Mouse (Mus musculus): ENCODE results near the gene Clstn1. TPM values are rescaled to one million over a fixed set of nuclear protein-coding genes. Genes with fewer than 3 reads are reported as not detected.

Gene Clstn1
- total and polyA plus RNA-seq, 3 experiments: 6.1 to 26.6 TPM; not detected in 1

DNA sequence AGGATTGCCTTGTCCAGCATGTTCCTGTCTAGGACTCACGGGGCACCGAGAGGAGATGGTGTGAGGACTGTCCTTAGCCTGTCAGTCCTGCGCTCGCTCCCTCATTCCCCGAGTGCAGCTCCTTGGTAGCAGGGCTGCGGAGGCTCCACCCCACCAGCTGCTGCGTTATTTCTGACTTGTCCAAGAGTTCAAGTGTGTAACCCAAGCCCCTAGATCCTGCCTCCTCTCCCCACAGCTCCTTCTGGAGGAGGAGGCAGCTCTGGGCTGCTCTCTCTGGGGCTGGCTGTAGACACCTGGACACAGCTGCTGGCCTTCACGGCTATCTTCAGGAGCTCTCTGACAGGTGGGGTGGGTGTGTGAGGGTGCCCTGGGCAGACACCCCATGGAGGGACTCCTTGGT lies 41.4 kb upstream of the Clstn1 start:
- Histone ChIP-seq H3K4me3 (ENCODE audit: control insufficient read depth in 1 of 2, insufficient read depth in 1 of 2, low read depth in 2 of 2, low read length in 2 of 2) (no peak overlapping the region), H3K9me3 (replicated peaks; ENCODE audit: insufficient read depth, low read length) (no peaks in the 10 kb centered on the region), H3K27ac (ENCODE audit: control insufficient read depth, low read depth, low read length) (no peak overlapping the region), H3K9ac (ENCODE audit: control insufficient read depth, low read depth, low read length, poor library complexity, severe bottlenecking) (no peak overlapping the region), H3K27me3 (ENCODE audit: control insufficient read depth in 1 of 2, insufficient read depth in 2 of 2, low read length in 2 of 2) (no peaks in the 10 kb centered on the region), H3K36me3 (ENCODE audit: control insufficient read depth in 1 of 2, insufficient read depth in 2 of 2, low read length in 2 of 2) (no peaks in the 10 kb centered on the region), H3K79me2 (ENCODE audit: control insufficient read depth, insufficient read depth, low read length, poor library complexity) (no peaks in the 10 kb centered on the region), H3K4me1 (ENCODE audit: control insufficient read depth in 1 of 2, insufficient read depth in 2 of 2, low read length in 2 of 2) (no peaks in the 10 kb centered on the region)
- no peak for TF ChIP-seq TCF12 (IDR thresholded peaks at IDR 0.05; ENCODE audit: low read depth, low read length)
- TF ChIP-seq RAD21 (IDR thresholded peaks at IDR 0.05; ENCODE audit: low read depth, low read length): no peak
- no peak for TF ChIP-seq ZKSCAN1 (IDR thresholded peaks at IDR 0.05; ENCODE audit: low read depth, low read length)
- no peak for TF ChIP-seq USF1 (IDR thresholded peaks at IDR 0.05; ENCODE audit: low read depth, low read length)
- TF ChIP-seq ZC3H11A (IDR thresholded peaks at IDR 0.05; ENCODE audit: low read depth, low read length): no peak
- TF ChIP-seq POLR2A (IDR thresholded peaks at IDR 0.05; ENCODE audit: control insufficient read depth in 1 of 2, insufficient read depth in 1 of 2, low read depth in 1 of 2, low read length in 2 of 2, poor library complexity in 1 of 2): no peak
- no peak for TF ChIP-seq CHD2 (IDR thresholded peaks at IDR 0.05; ENCODE audit: low read length)
- no peak for TF ChIP-seq GABPA (IDR thresholded peaks at IDR 0.05; ENCODE audit: low read depth, low read length)
- TF ChIP-seq MAX (IDR thresholded peaks at IDR 0.05; ENCODE audit: low read length): no peak
- no peak for DNase-seq (ENCODE audit: low read depth, low spot score)

DNA sequence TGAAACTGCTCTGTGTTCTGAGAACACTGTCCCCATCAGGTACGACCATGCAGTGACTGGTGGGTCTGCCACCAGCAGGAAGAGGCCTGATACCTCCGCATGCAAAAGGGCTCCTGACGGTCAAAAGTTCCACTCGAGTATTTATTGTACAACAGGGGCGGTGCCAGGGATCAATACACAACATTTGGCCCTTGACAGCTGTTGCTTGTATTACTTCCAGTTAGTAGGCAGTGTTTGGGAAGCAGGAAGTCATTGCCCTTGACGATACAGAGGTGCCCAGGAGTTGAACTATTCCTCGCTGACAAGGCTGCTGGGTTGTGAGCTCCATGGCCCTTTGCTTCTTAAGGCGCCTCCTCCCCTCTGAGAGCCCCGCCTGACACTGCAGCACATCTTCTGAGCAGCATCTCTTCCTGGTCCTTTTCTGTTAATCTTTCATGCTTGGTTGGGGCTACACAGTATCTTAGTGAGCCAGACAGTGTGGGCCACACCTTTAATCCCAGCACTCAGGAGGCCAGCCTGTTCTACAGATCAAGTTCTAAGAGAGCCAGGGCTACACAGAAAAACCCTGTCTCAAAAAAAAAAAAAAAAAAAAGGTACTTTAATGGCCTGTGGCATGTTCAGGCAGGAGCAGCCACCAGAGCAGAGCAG lies 39.3 kb upstream of the Clstn1 start:
- H3K79me2 ChIP-seq (ENCODE audit: control insufficient read depth, insufficient read depth, low read length, poor library complexity): no peaks in the 10 kb centered on the region
- no peak overlapping the region for H3K27ac ChIP-seq (ENCODE audit: control insufficient read depth, low read depth, low read length)
- DNase-seq (ENCODE audit: low read depth, low spot score): no peak
- no peaks in the 10 kb centered on the region for H3K36me3 ChIP-seq (ENCODE audit: control insufficient read depth in 1 of 2, insufficient read depth in 2 of 2, low read length in 2 of 2)
- TF ChIP-seq ZNF384 (IDR thresholded peaks at IDR 0.05; ENCODE audit: low read depth, low read length) (no peak), TAL1 (IDR thresholded peaks at IDR 0.05; ENCODE audit: low read length) (no peak), UBTF (IDR thresholded peaks at IDR 0.05; ENCODE audit: borderline replicate concordance, insufficient read depth, low read depth, low read length) (no peak), MAFK (IDR thresholded peaks at IDR 0.05; ENCODE audit: borderline replicate concordance, low read depth, low read length) (no peak), NRF1 (IDR thresholded peaks at IDR 0.05; ENCODE audit: insufficient read depth, low read depth, low read length, poor library complexity, severe bottlenecking) (no peak), ZKSCAN1 (IDR thresholded peaks at IDR 0.05; ENCODE audit: low read depth, low read length) (no peak), POLR2A (IDR thresholded peaks at IDR 0.05; ENCODE audit: control insufficient read depth in 1 of 2, insufficient read depth in 1 of 2, low read depth in 1 of 2, low read length in 2 of 2, poor library complexity in 1 of 2) (no peak), MXI1 (IDR thresholded peaks at IDR 0.05; ENCODE audit: low read depth, low read length) (no peak), SIN3A (IDR thresholded peaks at IDR 0.05; ENCODE audit: low read length) (no peak), GATA1 (IDR thresholded peaks at IDR 0.05; ENCODE audit: low read depth, low read length) (no peak)
- no peak overlapping the region for H3K4me3 ChIP-seq (ENCODE audit: control insufficient read depth in 1 of 2, insufficient read depth in 1 of 2, low read depth in 2 of 2, low read length in 2 of 2)
- H3K9me3 ChIP-seq (replicated peaks; ENCODE audit: insufficient read depth, low read length): no peaks in the 10 kb centered on the region
- no peaks in the 10 kb centered on the region for H3K27me3 ChIP-seq (ENCODE audit: control insufficient read depth in 1 of 2, insufficient read depth in 2 of 2, low read length in 2 of 2)
- no peaks in the 10 kb centered on the region for H3K4me1 ChIP-seq (ENCODE audit: control insufficient read depth in 1 of 2, insufficient read depth in 2 of 2, low read length in 2 of 2)
- H3K9ac ChIP-seq (ENCODE audit: control insufficient read depth, low read depth, low read length, poor library complexity, severe bottlenecking): no peak overlapping the region
